Mouse (Mus musculus): ENCODE data around the gene Ccng2. TPM values are rescaled to one million over a fixed set of nuclear protein-coding genes. Genes with fewer than 3 reads are reported as not detected.
A peak's percentile ranks its signal among the peaks of the same experiment; 100 is the strongest.

Ccng2 gene
- 97.7 and 99.3 TPM in 2 replicates for polyA plus RNA-seq (2014; fragmentation: Nextera tagmentation; extraction: Ambion mirVana)

GRCm38 (mm10) chr5:93266883-93267704 lies at the start of gene Ccng2:
Ccng2 (plus strand) TSS chr5:93267257.
- peak; percentile 94 for ATAC-seq (ENCODE audit: insufficient read depth, low FRiP score, low TSS enrichment)
- peak; percentile 95 for DNase-seq (ENCODE audit: low spot score)
- peak within 1 kb of the TSS; percentile 62 for H3K4me2 ChIP-seq (ENCODE audit: low read depth)
- H3K27me3 ChIP-seq (ENCODE audit: control insufficient read depth, insufficient read depth, low read length): no peaks in the 10 kb centered on the region
- H3K4me3 ChIP-seq (ENCODE audit: low read depth, low read length): peak within 1 kb of the TSS; percentile 98
- H3K9ac ChIP-seq (ENCODE audit: low read length): peak within 1 kb of the TSS; percentile 97
- peaks cover 8% of the 10 kb centered on the region for H3K36me3 ChIP-seq (ENCODE audit: control insufficient read depth, insufficient read depth, low read length)
- under 1% methylated on average over 50 of the region's 54 CpGs for WGBS
- H3K9me3 ChIP-seq (ENCODE audit: control insufficient read depth, low read length): no peaks in the 10 kb centered on the region
- H3K4me1 ChIP-seq (ENCODE audit: control insufficient read depth, insufficient read depth, low read length): peaks cover 8% of the 10 kb centered on the region; the same call in 1 of the 2 replicates
- peak within 1 kb of the TSS; percentile 94 for H3K27ac ChIP-seq (ENCODE audit: low read depth, low read length)

GRCm38 (mm10) chr5:93218375-93218774 lies 48.7 kb upstream of the Ccng2 start:
- H3K27me3 ChIP-seq (ENCODE audit: control insufficient read depth, insufficient read depth, low read length): no peaks in the 10 kb centered on the region
- DNase-seq (ENCODE audit: low spot score): no peak
- no peak overlapping the region for H3K27ac ChIP-seq (ENCODE audit: low read depth, low read length)
- no peak overlapping the region for H3K9ac ChIP-seq (ENCODE audit: low read length)
- H3K4me1 ChIP-seq (ENCODE audit: control insufficient read depth, insufficient read depth, low read length): no peaks in the 10 kb centered on the region
- H3K4me2 ChIP-seq (ENCODE audit: low read depth): no peak overlapping the region
- WGBS: 86% methylated on average over 3 of the region's 3 CpGs
- no peaks in the 10 kb centered on the region for H3K9me3 ChIP-seq (ENCODE audit: control insufficient read depth, low read length)
- no peaks in the 10 kb centered on the region for H3K36me3 ChIP-seq (ENCODE audit: control insufficient read depth, insufficient read depth, low read length)
- no peak overlapping the region for H3K4me3 ChIP-seq (ENCODE audit: low read depth, low read length)
- no peak for ATAC-seq (ENCODE audit: insufficient read depth, low FRiP score, low TSS enrichment)

GRCm38 (mm10) chr5:93221661-93222060 lies 45.4 kb upstream of the Ccng2 start:
- DNase-seq (ENCODE audit: low spot score): no peak
- Histone ChIP-seq H3K4me1 (ENCODE audit: control insufficient read depth, insufficient read depth, low read length) (no peaks in the 10 kb centered on the region), H3K36me3 (ENCODE audit: control insufficient read depth, insufficient read depth, low read length) (no peaks in the 10 kb centered on the region), H3K27ac (ENCODE audit: low read depth, low read length) (no peak overlapping the region), H3K4me3 (ENCODE audit: low read depth, low read length) (no peak overlapping the region), H3K27me3 (ENCODE audit: control insufficient read depth, insufficient read depth, low read length) (no peaks in the 10 kb centered on the region), H3K4me2 (ENCODE audit: low read depth) (no peak overlapping the region), H3K9me3 (ENCODE audit: control insufficient read depth, low read length) (no peaks in the 10 kb centered on the region), H3K9ac (ENCODE audit: low read length) (no peak overlapping the region)
- no peak for ATAC-seq (ENCODE audit: insufficient read depth, low FRiP score, low TSS enrichment)
- 76% methylated on average over 3 of the region's 3 CpGs for WGBS

- H3K9ac ChIP-seq (ENCODE audit: low read length): no peak overlapping the region
- 87% methylated on average over 2 of the region's 2 CpGs for WGBS
- H3K27ac ChIP-seq (ENCODE audit: low read depth, low read length): no peak overlapping the region
- no peak overlapping the region for H3K4me2 ChIP-seq (ENCODE audit: low read depth)
- no peak overlapping the region for H3K4me3 ChIP-seq (ENCODE audit: low read depth, low read length)
- no peak for DNase-seq (ENCODE audit: low spot score)
- no peak for ATAC-seq (ENCODE audit: insufficient read depth, low FRiP score, low TSS enrichment)
- H3K27me3 ChIP-seq (ENCODE audit: control insufficient read depth, insufficient read depth, low read length): no peaks in the 10 kb centered on the region
- H3K9me3 ChIP-seq (ENCODE audit: control insufficient read depth, low read length): no peaks in the 10 kb centered on the region
- no peaks in the 10 kb centered on the region for H3K36me3 ChIP-seq (ENCODE audit: control insufficient read depth, insufficient read depth, low read length)
- no peaks in the 10 kb centered on the region for H3K4me1 ChIP-seq (ENCODE audit: control insufficient read depth, insufficient read depth, low read length)
Observed at GRCm38 (mm10) chr5:93224549-93224948, 42.5 kb upstream of the Ccng2 start.

GRCm38 (mm10) chr5:93227157-93227556 lies 39.9 kb upstream of the Ccng2 start:
- DNase-seq (ENCODE audit: low spot score): no peak
- H3K27ac ChIP-seq (ENCODE audit: low read depth, low read length): no peak overlapping the region
- 88% methylated on average over 3 of the region's 3 CpGs for WGBS

GRCm38 (mm10) chr5:93229527-93229926 lies 37.5 kb upstream of the Ccng2 start:
- DNase-seq (ENCODE audit: low spot score) (no peak), ATAC-seq (ENCODE audit: insufficient read depth, low FRiP score, low TSS enrichment) (no peak)
- Histone ChIP-seq H3K4me1 (ENCODE audit: control insufficient read depth, insufficient read depth, low read length) (no peaks in the 10 kb centered on the region), H3K36me3 (ENCODE audit: control insufficient read depth, insufficient read depth, low read length) (no peaks in the 10 kb centered on the region), H3K4me2 (ENCODE audit: low read depth) (no peak overlapping the region), H3K27me3 (ENCODE audit: control insufficient read depth, insufficient read depth, low read length) (no peaks in the 10 kb centered on the region), H3K9ac (ENCODE audit: low read length) (no peak overlapping the region), H3K4me3 (ENCODE audit: low read depth, low read length) (no peak overlapping the region), H3K27ac (ENCODE audit: low read depth, low read length) (no peak overlapping the region), H3K9me3 (ENCODE audit: control insufficient read depth, low read length) (no peaks in the 10 kb centered on the region)
- 87% methylated on average over 2 of the region's 2 CpGs for WGBS

More at GRCm38 (mm10) chr5:93227157-93227556, 39.9 kb upstream of the Ccng2 start:
- H3K4me1 ChIP-seq (ENCODE audit: control insufficient read depth, insufficient read depth, low read length): no peaks in the 10 kb centered on the region
- H3K9ac ChIP-seq (ENCODE audit: low read length): no peak overlapping the region
- H3K36me3 ChIP-seq (ENCODE audit: control insufficient read depth, insufficient read depth, low read length): no peaks in the 10 kb centered on the region
- no peak overlapping the region for H3K4me3 ChIP-seq (ENCODE audit: low read depth, low read length)
- H3K9me3 ChIP-seq (ENCODE audit: control insufficient read depth, low read length): no peaks in the 10 kb centered on the region
- no peak overlapping the region for H3K4me2 ChIP-seq (ENCODE audit: low read depth)
- ATAC-seq (ENCODE audit: insufficient read depth, low FRiP score, low TSS enrichment): no peak
- no peaks in the 10 kb centered on the region for H3K27me3 ChIP-seq (ENCODE audit: control insufficient read depth, insufficient read depth, low read length)

- DNase-seq (ENCODE audit: low spot score): no peak
- H3K9ac ChIP-seq (ENCODE audit: low read length): no peak overlapping the region
- 79% methylated on average over 3 of the region's 3 CpGs for WGBS
- H3K9me3 ChIP-seq (ENCODE audit: control insufficient read depth, low read length): no peaks in the 10 kb centered on the region
- no peaks in the 10 kb centered on the region for H3K4me1 ChIP-seq (ENCODE audit: control insufficient read depth, insufficient read depth, low read length)
- no peaks in the 10 kb centered on the region for H3K36me3 ChIP-seq (ENCODE audit: control insufficient read depth, insufficient read depth, low read length)
- H3K4me2 ChIP-seq (ENCODE audit: low read depth): no peak overlapping the region
- H3K27me3 ChIP-seq (ENCODE audit: control insufficient read depth, insufficient read depth, low read length): no peaks in the 10 kb centered on the region
- ATAC-seq (ENCODE audit: insufficient read depth, low FRiP score, low TSS enrichment): no peak
- H3K27ac ChIP-seq (ENCODE audit: low read depth, low read length): no peak overlapping the region
- no peak overlapping the region for H3K4me3 ChIP-seq (ENCODE audit: low read depth, low read length)
Observed at GRCm38 (mm10) chr5:93231721-93232120, 35.3 kb upstream of the Ccng2 start.

GRCm38 (mm10) chr5:93232838-93233237 lies 34.2 kb upstream of the Ccng2 start:
- WGBS: 91% methylated on average over 2 of the region's 2 CpGs
- H3K4me1 ChIP-seq (ENCODE audit: control insufficient read depth, insufficient read depth, low read length): no peaks in the 10 kb centered on the region
- no peak for ATAC-seq (ENCODE audit: insufficient read depth, low FRiP score, low TSS enrichment)
- H3K4me2 ChIP-seq (ENCODE audit: low read depth): no peak overlapping the region
- H3K9ac ChIP-seq (ENCODE audit: low read length): no peak overlapping the region
- H3K4me3 ChIP-seq (ENCODE audit: low read depth, low read length): no peak overlapping the region
- no peaks in the 10 kb centered on the region for H3K9me3 ChIP-seq (ENCODE audit: control insufficient read depth, low read length)
- no peaks in the 10 kb centered on the region for H3K27me3 ChIP-seq (ENCODE audit: control insufficient read depth, insufficient read depth, low read length)
- no peaks in the 10 kb centered on the region for H3K36me3 ChIP-seq (ENCODE audit: control insufficient read depth, insufficient read depth, low read length)
- DNase-seq (ENCODE audit: low spot score): no peak
- H3K27ac ChIP-seq (ENCODE audit: low read depth, low read length): no peak overlapping the region

- H3K4me2 ChIP-seq (ENCODE audit: low read depth): no peak overlapping the region
- H3K9ac ChIP-seq (ENCODE audit: low read length): no peak overlapping the region
Observed at GRCm38 (mm10) chr5:93234130-93234529, 32.9 kb upstream of the Ccng2 start.

More at GRCm38 (mm10) chr5:93234130-93234529, 32.9 kb upstream of the Ccng2 start:
- Histone ChIP-seq H3K9me3 (ENCODE audit: control insufficient read depth, low read length) (no peaks in the 10 kb centered on the region), H3K4me1 (ENCODE audit: control insufficient read depth, insufficient read depth, low read length) (no peaks in the 10 kb centered on the region), H3K27me3 (ENCODE audit: control insufficient read depth, insufficient read depth, low read length) (no peaks in the 10 kb centered on the region), H3K4me3 (ENCODE audit: low read depth, low read length) (no peak overlapping the region), H3K27ac (ENCODE audit: low read depth, low read length) (no peak overlapping the region), H3K36me3 (ENCODE audit: control insufficient read depth, insufficient read depth, low read length) (no peaks in the 10 kb centered on the region)
- 80% methylated on average over 4 of the region's 4 CpGs for WGBS
- no peak for ATAC-seq (ENCODE audit: insufficient read depth, low FRiP score, low TSS enrichment)
- no peak for DNase-seq (ENCODE audit: low spot score)

Measured in neural tube, embryonic 11.5 days (tissue).